Mouse (Mus musculus) embryo, embryonic 9.5 days (tissue): ENCODE measurements around the gene Vmn2r59.
"Not testable (repeated sequence)": the region's sequence is repeated elsewhere in the genome, so short reads cannot be mapped to it uniquely, and the experiment has no call there.

Experiments used
- DNase-seq: peaks from one replicate; pipeline ENCODE4 v3.0.0-alpha.2; 2017; ENCODE audit errors: extremely low spot score

The Vmn2r59 gene

DNA sequence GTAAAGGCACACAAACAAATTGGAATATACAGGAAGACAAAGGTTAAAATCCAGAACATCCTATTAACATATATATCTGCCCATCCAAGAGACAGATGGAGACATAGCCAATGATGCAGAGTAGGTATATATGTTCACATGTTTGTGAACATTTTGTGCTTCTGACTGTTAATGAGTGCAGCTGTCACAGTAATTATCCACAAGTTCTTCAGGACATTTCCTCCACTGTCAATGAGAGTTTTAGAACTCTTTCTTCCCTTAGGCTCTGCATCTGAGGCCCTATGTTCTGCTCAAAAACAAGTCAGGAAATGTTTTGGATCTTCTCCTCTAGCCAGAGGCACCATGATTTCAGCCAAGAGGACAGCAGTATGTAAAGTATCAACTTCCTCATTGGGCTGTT, at the start of gene Vmn2r59:
TSS of gene Vmn2r59 (minus strand) at position 101 of the 400 bp plus-strand sequence.
- DNase-seq: no peak

- no peak for DNase-seq
Measured at GRCm38 (mm10) chr7:42107470-42107869, 48.6 kb upstream of the Vmn2r59 start, which contains the start of gene Vmn2r60. TSS of gene Vmn2r60 (plus strand) at chr7:42107770.

DNA sequence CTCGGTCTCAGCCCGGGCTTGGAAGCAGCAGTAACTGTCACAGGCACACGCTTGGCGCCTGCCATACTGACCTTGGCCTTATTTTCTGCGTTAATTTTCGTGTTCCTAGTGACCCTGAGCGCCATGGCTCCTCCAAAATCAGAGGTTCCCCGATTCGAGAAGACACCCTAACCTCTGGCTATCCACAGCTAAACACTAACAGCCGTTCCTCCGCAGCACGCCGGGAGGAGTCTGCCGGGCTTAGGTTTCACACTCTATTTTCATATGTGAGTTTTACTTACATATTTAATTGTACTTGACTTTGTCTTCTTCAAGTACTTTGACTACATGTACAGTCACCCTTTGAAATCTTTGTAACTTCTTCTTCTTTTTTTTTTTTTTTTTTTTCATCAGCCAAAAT, 48.2 kb upstream of the Vmn2r59 start:
- DNase-seq: not testable (repeated sequence)
